Mouse (Mus musculus): ENCODE measurements at regions not wholly inside any gene's neighbourhood (a gene's known extent, or its start where the extent isn't known, plus 50 kb on each side); places are given as distances from the start of the nearest gene placed in this dataset.

- 54% methylated on average over 6 of the region's 6 CpGs for WGBS
- DNase-seq (ENCODE audit: low spot score, missing footprints) (no peak), ATAC-seq (ENCODE audit: low FRiP score) (no peak)
- H3K4me2 ChIP-seq, result no peak overlapping the region
- no peaks in the 10 kb centered on the region for H3K9me3 ChIP-seq (ENCODE audit: control insufficient read depth, low read length)
- H3K9ac ChIP-seq (ENCODE audit: low read length), result no peak overlapping the region
- H3K27me3 ChIP-seq (ENCODE audit: control insufficient read depth, insufficient read depth, low read length), result no peaks in the 10 kb centered on the region
- no peaks in the 10 kb centered on the region for H3K36me3 ChIP-seq (ENCODE audit: control insufficient read depth, insufficient read depth, low read length)
- H3K4me1 ChIP-seq (ENCODE audit: control insufficient read depth, insufficient read depth, low read length), result 0 out of 2 replicates have a peak, but pooled peaks cover 2% of the 10 kb centered on the region
- no peak overlapping the region for H3K27ac ChIP-seq (ENCODE audit: low read depth, low read length)
- H3K4me3 ChIP-seq (ENCODE audit: low read depth, low read length), result no peak overlapping the region
Observed at GRCm38 (mm10) chr7:113073781-113074180, 120.0 kb downstream of the Rassf10 start.

GRCm38 (mm10) chr7:113075371-113075770 is 121.6 kb downstream of the Rassf10 start:
- Histone ChIP-seq H3K4me2 (no peak overlapping the region), H3K27me3 (ENCODE audit: control insufficient read depth, insufficient read depth, low read length) (no peaks in the 10 kb centered on the region), H3K4me3 (ENCODE audit: low read depth, low read length) (no peak overlapping the region), H3K36me3 (ENCODE audit: control insufficient read depth, insufficient read depth, low read length) (no peaks in the 10 kb centered on the region), H3K4me1 (ENCODE audit: control insufficient read depth, insufficient read depth, low read length) (no peaks in the 10 kb centered on the region), H3K9ac (ENCODE audit: low read length) (no peak overlapping the region), H3K27ac (ENCODE audit: low read depth, low read length) (no peak overlapping the region), H3K9me3 (ENCODE audit: control insufficient read depth, low read length) (no peaks in the 10 kb centered on the region)
- DNase-seq (ENCODE audit: low spot score, missing footprints), result no peak
- 73% methylated on average over 6 of the region's 6 CpGs for WGBS
- ATAC-seq (ENCODE audit: low FRiP score), result no peak

- no peak overlapping the region for H3K4me2 ChIP-seq
- no peaks in the 10 kb centered on the region for H3K4me1 ChIP-seq (ENCODE audit: control insufficient read depth, insufficient read depth, low read length)
- H3K9ac ChIP-seq (ENCODE audit: low read length), result no peak overlapping the region
- H3K36me3 ChIP-seq (ENCODE audit: control insufficient read depth, insufficient read depth, low read length), result no peaks in the 10 kb centered on the region
- no peak overlapping the region for H3K27ac ChIP-seq (ENCODE audit: low read depth, low read length)
- no peaks in the 10 kb centered on the region for H3K9me3 ChIP-seq (ENCODE audit: control insufficient read depth, low read length)
- 92% methylated on average over 7 of the region's 7 CpGs for WGBS
- no peaks in the 10 kb centered on the region for H3K27me3 ChIP-seq (ENCODE audit: control insufficient read depth, insufficient read depth, low read length)
- H3K4me3 ChIP-seq (ENCODE audit: low read depth, low read length), result no peak overlapping the region
- ATAC-seq (ENCODE audit: low FRiP score) (no peak), DNase-seq (ENCODE audit: low spot score, missing footprints) (no peak)
Observed at GRCm38 (mm10) chr7:113076243-113076642, 122.5 kb downstream of the Rassf10 start.

- Histone ChIP-seq H3K4me1 (ENCODE audit: control insufficient read depth, insufficient read depth, low read length) (no peaks in the 10 kb centered on the region), H3K9me3 (ENCODE audit: control insufficient read depth, low read length) (no peaks in the 10 kb centered on the region), H3K4me3 (ENCODE audit: low read depth, low read length) (no peak overlapping the region), H3K27me3 (ENCODE audit: control insufficient read depth, insufficient read depth, low read length) (no peaks in the 10 kb centered on the region), H3K9ac (ENCODE audit: low read length) (no peak overlapping the region), H3K4me2 (no peak overlapping the region), H3K27ac (ENCODE audit: low read depth, low read length) (no peak overlapping the region), H3K36me3 (ENCODE audit: control insufficient read depth, insufficient read depth, low read length) (no peaks in the 10 kb centered on the region)
- 80% methylated on average over 5 of the region's 5 CpGs for WGBS
- DNase-seq (ENCODE audit: low spot score, missing footprints) (no peak), ATAC-seq (ENCODE audit: low FRiP score) (no peak)
Observed at GRCm38 (mm10) chr7:113081120-113081519, 126.1 kb upstream of the Arntl start.

DNA sequence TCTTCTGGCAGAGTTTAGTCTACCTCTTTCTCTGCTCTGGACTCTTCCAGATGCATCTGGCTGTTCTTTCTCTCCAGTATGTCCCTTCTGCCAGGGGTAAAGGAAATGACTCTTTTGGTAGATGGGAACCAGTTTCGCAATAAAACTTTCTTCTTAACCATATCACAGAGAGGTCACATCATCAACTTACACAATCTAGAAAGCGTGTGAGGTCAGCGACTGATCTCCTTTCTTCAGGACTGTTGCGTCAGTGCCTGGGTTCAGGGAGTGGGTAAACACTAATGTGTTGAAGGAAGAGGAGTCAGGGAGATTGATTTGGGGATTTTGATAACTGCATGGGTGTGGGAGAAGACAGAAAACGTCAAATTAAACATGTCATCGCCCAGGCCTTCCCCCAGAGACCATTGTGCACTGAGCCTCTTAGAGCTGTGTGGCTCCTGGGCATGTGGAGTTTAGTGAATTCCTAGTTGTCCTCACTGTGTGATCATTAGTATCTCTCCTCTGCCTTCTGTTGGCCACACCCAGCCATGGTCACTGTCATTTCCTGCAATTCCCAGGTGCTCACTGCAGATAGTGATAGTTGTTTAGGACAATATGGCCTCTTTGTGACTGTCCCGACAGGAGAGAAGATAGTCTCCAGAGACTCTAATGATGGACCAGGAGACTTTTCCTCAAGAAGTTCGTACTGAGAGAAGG is 122.2 kb upstream of the Arntl start:
- no peaks in the 10 kb centered on the region for H3K36me3 ChIP-seq (ENCODE audit: control insufficient read depth, insufficient read depth, low read length)
- H3K4me3 ChIP-seq (ENCODE audit: low read depth, low read length), result no peak overlapping the region
- no peak overlapping the region for H3K9ac ChIP-seq (ENCODE audit: low read length)
- H3K27ac ChIP-seq (ENCODE audit: low read depth, low read length), result no peak overlapping the region
- H3K4me2 ChIP-seq, result no peak overlapping the region
- no peaks in the 10 kb centered on the region for H3K4me1 ChIP-seq (ENCODE audit: control insufficient read depth, insufficient read depth, low read length)
- ATAC-seq (ENCODE audit: low FRiP score) (no peak), DNase-seq (ENCODE audit: low spot score, missing footprints) (no peak)
- no peaks in the 10 kb centered on the region for H3K9me3 ChIP-seq (ENCODE audit: control insufficient read depth, low read length)
- WGBS, result 81% methylated on average over 8 of the region's 8 CpGs
- H3K27me3 ChIP-seq (ENCODE audit: control insufficient read depth, insufficient read depth, low read length), result no peaks in the 10 kb centered on the region

- ATAC-seq (ENCODE audit: low FRiP score) (no peak), DNase-seq (ENCODE audit: low spot score, missing footprints) (no peak)
- H3K36me3 ChIP-seq (ENCODE audit: control insufficient read depth, insufficient read depth, low read length), result no peaks in the 10 kb centered on the region
- no peak overlapping the region for H3K4me2 ChIP-seq
- H3K4me1 ChIP-seq (ENCODE audit: control insufficient read depth, insufficient read depth, low read length), result no peaks in the 10 kb centered on the region
- no peak overlapping the region for H3K4me3 ChIP-seq (ENCODE audit: low read depth, low read length)
- no peak overlapping the region for H3K9ac ChIP-seq (ENCODE audit: low read length)
- no peak overlapping the region for H3K27ac ChIP-seq (ENCODE audit: low read depth, low read length)
- H3K9me3 ChIP-seq (ENCODE audit: control insufficient read depth, low read length), result no peaks in the 10 kb centered on the region
- H3K27me3 ChIP-seq (ENCODE audit: control insufficient read depth, insufficient read depth, low read length), result no peaks in the 10 kb centered on the region
- WGBS, result 70% methylated on average over 1 of the region's 1 CpGs
Observed at GRCm38 (mm10) chr7:113086158-113086557, 121.1 kb upstream of the Arntl start.

- Histone ChIP-seq H3K9ac (ENCODE audit: low read length) (no peak overlapping the region), H3K27ac (ENCODE audit: low read depth, low read length) (no peak overlapping the region), H3K9me3 (ENCODE audit: control insufficient read depth, low read length) (no peaks in the 10 kb centered on the region), H3K27me3 (ENCODE audit: control insufficient read depth, insufficient read depth, low read length) (no peaks in the 10 kb centered on the region), H3K4me2 (no peak overlapping the region), H3K4me1 (ENCODE audit: control insufficient read depth, insufficient read depth, low read length) (no peaks in the 10 kb centered on the region), H3K36me3 (ENCODE audit: control insufficient read depth, insufficient read depth, low read length) (no peaks in the 10 kb centered on the region), H3K4me3 (ENCODE audit: low read depth, low read length) (no peak overlapping the region)
- WGBS, result 90% methylated on average over 5 of the region's 5 CpGs
- DNase-seq (ENCODE audit: low spot score, missing footprints), result no peak
- no peak for ATAC-seq (ENCODE audit: low FRiP score)
Observed at GRCm38 (mm10) chr7:113087646-113088045, 119.6 kb upstream of the Arntl start.

DNA sequence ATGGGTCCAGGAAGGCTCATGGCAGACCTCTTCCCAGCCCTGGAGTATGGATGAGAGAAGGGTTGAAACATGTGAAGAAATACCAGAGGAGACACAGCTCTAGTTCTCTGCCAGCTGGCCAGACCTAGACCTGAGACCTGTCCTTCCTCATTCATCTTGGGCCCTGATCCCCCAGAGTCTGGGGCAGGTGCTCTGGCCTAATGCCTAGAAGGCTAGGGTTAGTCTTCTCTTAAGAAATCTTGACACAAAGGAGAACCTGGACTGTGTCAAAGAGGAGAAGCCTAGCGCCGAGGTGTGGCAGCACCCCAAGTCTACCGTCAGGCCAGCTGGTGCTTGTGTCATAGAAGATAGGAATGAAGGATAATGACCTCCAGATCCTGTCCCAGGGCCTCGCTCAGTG is 118.2 kb upstream of the Arntl start:
- 97% methylated on average over 4 of the region's 4 CpGs for WGBS
- H3K27me3 ChIP-seq (ENCODE audit: control insufficient read depth, insufficient read depth, low read length), result no peaks in the 10 kb centered on the region
- no peak overlapping the region for H3K4me3 ChIP-seq (ENCODE audit: low read depth, low read length)
- no peaks in the 10 kb centered on the region for H3K9me3 ChIP-seq (ENCODE audit: control insufficient read depth, low read length)
- no peak overlapping the region for H3K9ac ChIP-seq (ENCODE audit: low read length)
- no peak for ATAC-seq (ENCODE audit: low FRiP score)
- no peak overlapping the region for H3K27ac ChIP-seq (ENCODE audit: low read depth, low read length)
- no peak overlapping the region for H3K4me2 ChIP-seq
- no peaks in the 10 kb centered on the region for H3K4me1 ChIP-seq (ENCODE audit: control insufficient read depth, insufficient read depth, low read length)
- no peaks in the 10 kb centered on the region for H3K36me3 ChIP-seq (ENCODE audit: control insufficient read depth, insufficient read depth, low read length)
- no peak for DNase-seq (ENCODE audit: low spot score, missing footprints)

DNA sequence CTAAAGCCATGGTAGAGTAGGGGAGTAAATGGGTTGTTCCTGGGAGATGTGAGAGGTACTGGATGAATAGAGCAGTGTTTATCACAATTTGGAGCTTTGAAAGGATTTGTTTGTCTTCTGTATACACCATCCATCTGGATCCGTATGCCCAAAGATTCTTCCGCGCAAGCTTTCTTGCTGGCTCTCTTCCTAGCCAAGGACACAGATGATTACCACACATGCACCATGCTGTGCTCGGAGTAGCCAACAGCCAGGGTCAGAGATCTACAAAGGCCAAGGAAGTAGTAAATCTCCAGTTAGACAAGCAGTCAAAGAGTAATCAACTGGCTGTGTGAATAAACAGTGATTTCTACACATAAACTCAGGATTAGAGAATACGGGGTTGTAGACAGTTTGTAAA is 113.3 kb upstream of the Arntl start:
- Histone ChIP-seq H3K9me3 (ENCODE audit: control insufficient read depth, low read length) (no peaks in the 10 kb centered on the region), H3K27me3 (ENCODE audit: control insufficient read depth, insufficient read depth, low read length) (no peaks in the 10 kb centered on the region), H3K27ac (ENCODE audit: low read depth, low read length) (no peak overlapping the region), H3K36me3 (ENCODE audit: control insufficient read depth, insufficient read depth, low read length) (no peaks in the 10 kb centered on the region), H3K4me2 (no peak overlapping the region), H3K4me1 (ENCODE audit: control insufficient read depth, insufficient read depth, low read length) (no peaks in the 10 kb centered on the region), H3K9ac (ENCODE audit: low read length) (no peak overlapping the region), H3K4me3 (ENCODE audit: low read depth, low read length) (no peak overlapping the region)
- DNase-seq (ENCODE audit: low spot score, missing footprints) (no peak), ATAC-seq (ENCODE audit: low FRiP score) (no peak)
- 85% methylated on average over 5 of the region's 5 CpGs for WGBS
